Mouse (Mus musculus) liver, adult 2 months (tissue): ENCODE data around the gene Csmd2. TPM values are rescaled to one million over a fixed set of nuclear protein-coding genes. Genes with fewer than 3 reads are reported as not detected.

Source experiments
- DNase-seq: peaks from one replicate; pipeline ENCODE4 v3.0.0-alpha.2; 2011; ENCODE audit warnings: low read depth, low spot score; ENCODE audit errors: extremely low read depth
- H3K27ac ChIP-seq: fragments of 200-500 bp; replicated peaks from 2 replicates; pipeline ENCODE4 v1.5.1; 2012; ENCODE audit warnings: low read depth, mild to moderate bottlenecking, control low read depth, inconsistent platforms, low read length; ENCODE audit not compliant: insufficient read depth
- H3K27me3 ChIP-seq: fragments of 200-500 bp; 2 replicates; pipeline ENCODE4 v1.6.1; 2012; ENCODE audit warnings: mild to moderate bottlenecking, moderate library complexity, low read length, inconsistent platforms; ENCODE audit not compliant: control insufficient read depth, insufficient read depth
- H3K36me3 ChIP-seq: fragments of 200-500 bp; 2 replicates; pipeline ENCODE4 v1.6.1; 2012; ENCODE audit warnings: low read length, inconsistent platforms; ENCODE audit not compliant: control insufficient read depth, insufficient read depth
- H3K4me1 ChIP-seq: fragments of 200-500 bp; 2 replicates; pipeline ENCODE4 v1.6.1; 2011; ENCODE audit warnings: low read length; ENCODE audit not compliant: control insufficient read depth, insufficient read depth
- H3K4me3 ChIP-seq: fragments of 200-500 bp; 2 replicates; pipeline ENCODE4 v1.5.1; 2011; ENCODE audit warnings: low read depth, mild to moderate bottlenecking, control low read depth, low read length, moderate library complexity; ENCODE audit not compliant: insufficient read depth
- H3K79me2 ChIP-seq: fragments of 200-500 bp; 2 replicates; pipeline ENCODE4 v1.6.1; 2012; ENCODE audit warnings: inconsistent platforms, mild to moderate bottlenecking, low read length, moderate library complexity; ENCODE audit not compliant: control insufficient read depth, insufficient read depth
- H3K9ac ChIP-seq: fragments of 200-500 bp; 2 replicates; pipeline ENCODE4 v1.6.1; 2012; ENCODE audit warnings: low read depth, mild to moderate bottlenecking, control low read depth, inconsistent platforms, low read length
- CTCF ChIP-seq: fragments of 200-500 bp; IDR thresholded peaks from 2 replicates; pipeline ENCODE4 v1.5.1; 2011; ENCODE audit warnings: low read depth, low read length, control low read depth
- POLR2A ChIP-seq: fragments of 200-500 bp; IDR thresholded peaks from 2 replicates; pipeline ENCODE4 v1.6.1; 2011; ENCODE audit warnings: low read length, control low read depth; ENCODE audit not compliant: insufficient read depth; ENCODE audit errors: extremely low read depth
- WGBS: fragments of 180-500 bp; shearing (Covaris S2); methylation state at CpG from one replicate; pipeline ENCODE4 v1.1.7; 2018; 5-methylcytosine and 5-hydroxymethylcytosine counted together
- polyA plus RNA-seq: library from polyadenylated mRNA; depleted of rRNA; stranded (reverse); fragments of >200 nt; gene quantifications from 2 replicates; pipeline ENCODE4 v1.2.3, GENCODE M21; 2012
- total RNA-seq: library from RNA; depleted of rRNA; stranded (reverse); fragments of >200 nt; gene quantifications from 2 replicates; pipeline ENCODE4 v1.2.3, GENCODE M21; 2014

Csmd2 gene
- total and polyA plus RNA-seq, 2 experiments: not detected

GRCm38 (mm10) chr4:128152066-128152465 lies 164.4 kb downstream of the Csmd2 start:
- Histone ChIP-seq H3K4me1 (no peaks in the 10 kb centered on the region), H3K36me3 (no peaks in the 10 kb centered on the region), H3K4me3 (no peak overlapping the region), H3K79me2 (no peaks in the 10 kb centered on the region), H3K9ac (no peak overlapping the region), H3K27ac (no peak overlapping the region), H3K27me3 (no peaks in the 10 kb centered on the region)
- no peak for DNase-seq
- TF ChIP-seq POLR2A (no peak), CTCF (no peak)
- WGBS: 76% methylated on average over 3 of the region's 3 CpGs

- no peak for DNase-seq
- H3K36me3 ChIP-seq: no peaks in the 10 kb centered on the region
- no peak overlapping the region for H3K27ac ChIP-seq
- no peaks in the 10 kb centered on the region for H3K79me2 ChIP-seq
- 86% methylated on average over 4 of the region's 4 CpGs for WGBS
- TF ChIP-seq CTCF: no peak
- TF ChIP-seq POLR2A: no peak
- H3K4me3 ChIP-seq: no peak overlapping the region
- H3K9ac ChIP-seq: no peak overlapping the region
- no peaks in the 10 kb centered on the region for H3K27me3 ChIP-seq
- no peaks in the 10 kb centered on the region for H3K4me1 ChIP-seq
These were observed 165.5 kb downstream of the Csmd2 start for GRCm38 (mm10) chr4:128153144-128153543.

GRCm38 (mm10) chr4:128155226-128155625 lies 167.6 kb downstream of the Csmd2 start:
- H3K4me3 ChIP-seq: no peak overlapping the region
- H3K79me2 ChIP-seq: no peaks in the 10 kb centered on the region
- no peak overlapping the region for H3K9ac ChIP-seq
- no peaks in the 10 kb centered on the region for H3K27me3 ChIP-seq
- no peak overlapping the region for H3K27ac ChIP-seq
- WGBS: 21% methylated on average over 3 of the region's 3 CpGs
- DNase-seq: no peak
- no peaks in the 10 kb centered on the region for H3K4me1 ChIP-seq
- TF ChIP-seq CTCF (no peak), POLR2A (no peak)
- H3K36me3 ChIP-seq: no peaks in the 10 kb centered on the region

GRCm38 (mm10) chr4:128160656-128161055 lies 173.0 kb downstream of the Csmd2 start:
- H3K36me3 ChIP-seq: no peaks in the 10 kb centered on the region
- H3K79me2 ChIP-seq: no peaks in the 10 kb centered on the region
- DNase-seq: no peak
- H3K27me3 ChIP-seq: no peaks in the 10 kb centered on the region
- no peaks in the 10 kb centered on the region for H3K4me1 ChIP-seq
- 63% methylated on average over 2 of the region's 2 CpGs for WGBS
- TF ChIP-seq POLR2A (no peak), CTCF (no peak)
- no peak overlapping the region for H3K27ac ChIP-seq
- H3K9ac ChIP-seq: no peak overlapping the region
- no peak overlapping the region for H3K4me3 ChIP-seq

- Histone ChIP-seq H3K27me3 (no peaks in the 10 kb centered on the region), H3K4me1 (no peaks in the 10 kb centered on the region), H3K36me3 (no peaks in the 10 kb centered on the region), H3K9ac (no peak overlapping the region), H3K79me2 (no peaks in the 10 kb centered on the region), H3K4me3 (no peak overlapping the region), H3K27ac (no peak overlapping the region)
- 90% methylated on average over 8 of the region's 8 CpGs for WGBS
- TF ChIP-seq CTCF: no peak
- TF ChIP-seq POLR2A: no peak
- no peak for DNase-seq
These were observed 182.5 kb downstream of the Csmd2 start for GRCm38 (mm10) chr4:128170181-128170580.

- no peaks in the 10 kb centered on the region for H3K36me3 ChIP-seq
- no peaks in the 10 kb centered on the region for H3K27me3 ChIP-seq
- no peak overlapping the region for H3K4me3 ChIP-seq
- DNase-seq: no peak
- H3K79me2 ChIP-seq: no peaks in the 10 kb centered on the region
- H3K9ac ChIP-seq: no peak overlapping the region
- no peaks in the 10 kb centered on the region for H3K4me1 ChIP-seq
- no peak overlapping the region for H3K27ac ChIP-seq
- 84% methylated on average over 9 of the region's 9 CpGs for WGBS
- no peak for TF ChIP-seq CTCF
- TF ChIP-seq POLR2A: no peak
These were observed 183.6 kb downstream of the Csmd2 start for GRCm38 (mm10) chr4:128171233-128171632.
